ENCODE assay signal across 14 mouse cellular contexts in genomic region chr1:35575203-35575602, GRCm38 (mm10).
DNase-seq lines count a peak whose midpoint lies in the region; ATAC-seq lines count a peak whose summit lies in the region.
"Had no signal": no experiment of that assay in that cellular context is flagged by ENCODE, and none has a peak within 500 bp of the region (broad histone marks: within the 10 kb centered on the region; RNA-seq: fewer than 3 reads in every experiment).

No protein-coding gene starts in this region.

- H3K4me1 ChIP-seq in forebrain, embryonic 14.5 days (ENCODE audit: control insufficient read depth, insufficient read depth, low read length) = no peaks in the 10 kb centered on the region
- no peaks in the 10 kb centered on the region for H3K4me1 ChIP-seq in forebrain, embryonic 16.5 days (replicated peaks; ENCODE audit: control insufficient read depth, insufficient read depth, low read length)
- H3K4me1 ChIP-seq in limb, embryonic 13.5 days = peaks cover 12% of the 10 kb centered on the region
- H3K4me1 ChIP-seq in limb, embryonic 10.5 days = peaks cover 8% of the 10 kb centered on the region
- no peaks in the 10 kb centered on the region for H3K4me1 ChIP-seq in kidney, embryonic 16.5 days (ENCODE audit: insufficient read depth, low read length)
- H3K4me1 ChIP-seq: midbrain, embryonic 12.5 days had no signal

- H3K27ac ChIP-seq in forebrain, embryonic 14.5 days (ENCODE audit: low read depth, low read length) = no peak overlapping the region
- H3K27ac ChIP-seq in forebrain, embryonic 16.5 days (ENCODE audit: low read length) = no peak overlapping the region
- H3K27ac ChIP-seq in limb, embryonic 13.5 days = no peak overlapping the region
- no peak overlapping the region for H3K27ac ChIP-seq in limb, embryonic 10.5 days
- H3K27ac ChIP-seq in kidney, embryonic 16.5 days (ENCODE audit: low read length) = no peak overlapping the region
- H3K27ac ChIP-seq: midbrain, embryonic 12.5 days had no signal

- H3K4me2 ChIP-seq in forebrain, embryonic 14.5 days (ENCODE audit: low read length) = no peak overlapping the region
- H3K4me2 ChIP-seq in forebrain, embryonic 16.5 days (ENCODE audit: low read length) = no peak overlapping the region
- H3K4me2 ChIP-seq in limb, embryonic 13.5 days (replicated peaks) = no peak overlapping the region
- no peak overlapping the region for H3K4me2 ChIP-seq in kidney, embryonic 16.5 days (replicated peaks; ENCODE audit: low read depth, low read length)
- H3K4me2 ChIP-seq: midbrain, embryonic 12.5 days had no signal

- no peaks in the 10 kb centered on the region for H3K27me3 ChIP-seq in forebrain, embryonic 14.5 days (replicated peaks; ENCODE audit: control insufficient read depth, insufficient read depth, low read length)
- no peaks in the 10 kb centered on the region for H3K27me3 ChIP-seq in forebrain, embryonic 16.5 days (replicated peaks; ENCODE audit: control insufficient read depth, insufficient read depth, low read length)
- no peaks in the 10 kb centered on the region for H3K27me3 ChIP-seq in limb, embryonic 13.5 days
- H3K27me3 ChIP-seq in limb, embryonic 10.5 days (ENCODE audit: low read depth, poor library complexity, severe bottlenecking) = no peaks in the 10 kb centered on the region
- H3K27me3 ChIP-seq in kidney, embryonic 16.5 days (ENCODE audit: insufficient read depth, low read length) = no peaks in the 10 kb centered on the region
- H3K27me3 ChIP-seq: midbrain, embryonic 12.5 days had no signal

- DNase-seq in forebrain, embryonic 14.5 days (ENCODE audit: low spot score) = no peak
- no peak for DNase-seq in limb, embryonic 10.5 days (ENCODE audit: low spot score)
- DNase-seq in frontal cortex, postnatal 36 days (ENCODE audit: low spot score in 2 of 2) = peak; percentile 18 to 59
- DNase-seq in right cerebral cortex, adult 18-20 months = peak; percentile 40
- DNase-seq in kidney, adult 8-10 months = no peak
- DNase-seq: cerebellum, adult 2 months; gastrocnemius, postnatal 25 days; heart, postnatal 36 days; kidney, postnatal 10 days; liver had no signal

- no peaks in the 10 kb centered on the region for H3K9me3 ChIP-seq in forebrain, embryonic 14.5 days (replicated peaks; ENCODE audit: control insufficient read depth, low read length)
- no peaks in the 10 kb centered on the region for H3K9me3 ChIP-seq in forebrain, embryonic 16.5 days (ENCODE audit: control insufficient read depth, low read length)
- H3K9me3 ChIP-seq in limb, embryonic 13.5 days = no peaks in the 10 kb centered on the region
- H3K9me3 ChIP-seq in limb, embryonic 10.5 days (replicated peaks) = no peaks in the 10 kb centered on the region
- H3K9me3 ChIP-seq in kidney, embryonic 16.5 days (ENCODE audit: low read length) = no peaks in the 10 kb centered on the region
- H3K9me3 ChIP-seq: midbrain, embryonic 12.5 days had no signal

- H3K9ac ChIP-seq in forebrain, embryonic 14.5 days (ENCODE audit: low read length) = no peak overlapping the region
- no peak overlapping the region for H3K9ac ChIP-seq in forebrain, embryonic 16.5 days (replicated peaks; ENCODE audit: low read depth, low read length)
- no peak overlapping the region for H3K9ac ChIP-seq in limb, embryonic 13.5 days
- H3K9ac ChIP-seq in kidney, embryonic 16.5 days (replicated peaks; ENCODE audit: low read length) = no peak overlapping the region
- H3K9ac ChIP-seq: midbrain, embryonic 12.5 days had no signal

- no peak overlapping the region for H3K4me3 ChIP-seq in forebrain, embryonic 14.5 days (ENCODE audit: low read depth, low read length)
- no peak overlapping the region for H3K4me3 ChIP-seq in forebrain, embryonic 16.5 days (replicated peaks; ENCODE audit: low read length)
- no peak overlapping the region for H3K4me3 ChIP-seq in limb, embryonic 13.5 days
- H3K4me3 ChIP-seq in limb, embryonic 10.5 days = no peak overlapping the region
- no peak overlapping the region for H3K4me3 ChIP-seq in kidney, embryonic 16.5 days (ENCODE audit: low read length)
- H3K4me3 ChIP-seq: midbrain, embryonic 12.5 days had no signal

- 79% methylated on average over 1 of the region's 1 CpGs for WGBS in forebrain, embryonic 14.5 days
- WGBS in forebrain, embryonic 16.5 days = 73% methylated on average over 1 of the region's 1 CpGs
- WGBS in limb, embryonic 13.5 days = 79% methylated on average over 1 of the region's 1 CpGs
- WGBS in limb, embryonic 10.5 days = 85% methylated on average over 1 of the region's 1 CpGs
- 86% methylated on average over 1 of the region's 1 CpGs for WGBS in kidney, embryonic 16.5 days

- ATAC-seq in forebrain, embryonic 14.5 days = peak; percentile 26; the same call in 1 of the 2 replicates
- ATAC-seq in forebrain, embryonic 16.5 days = no peak
- peak; percentile 67; the same call in 1 of the 2 replicates for ATAC-seq in limb, embryonic 13.5 days (ENCODE audit: low FRiP score, low read depth)
- no peak for ATAC-seq in kidney, embryonic 16.5 days (ENCODE audit: low FRiP score, low TSS enrichment)

- no peaks in the 10 kb centered on the region for H3K36me3 ChIP-seq in forebrain, embryonic 14.5 days (ENCODE audit: control insufficient read depth, insufficient read depth, low read length)
- H3K36me3 ChIP-seq in forebrain, embryonic 16.5 days (ENCODE audit: control insufficient read depth, insufficient read depth) = no peaks in the 10 kb centered on the region
- H3K36me3 ChIP-seq in limb, embryonic 13.5 days = no peaks in the 10 kb centered on the region
- no peaks in the 10 kb centered on the region for H3K36me3 ChIP-seq in limb, embryonic 10.5 days
- H3K36me3 ChIP-seq in kidney, embryonic 16.5 days (ENCODE audit: insufficient read depth, low read length) = no peaks in the 10 kb centered on the region
- H3K36me3 ChIP-seq: midbrain, embryonic 12.5 days had no signal

Comparison
In these comparisons a context has a peak if more than half of its experiments do, and no peak if none do; other contexts are left out.
1. ATAC-seq: peak in forebrain, embryonic 14.5 days (single experiment) and limb, embryonic 13.5 days (single experiment); none in forebrain, embryonic 16.5 days (single experiment) and kidney, embryonic 16.5 days (single experiment).
2. DNase-seq: peak in frontal cortex, postnatal 36 days (2 of 2) and right cerebral cortex, adult 18-20 months (single experiment); none in forebrain, embryonic 14.5 days (single experiment), limb, embryonic 10.5 days (single experiment) and kidney, adult 8-10 months (0 of 2).